Mouse (Mus musculus) liver, embryonic 16.5 days (tissue): ENCODE measurements at regions not wholly inside any gene's neighbourhood (a gene's known extent, or its start where the extent isn't known, plus 50 kb on each side); places are given as distances from the start of the nearest gene placed in this dataset.

Source experiments
- ATAC-seq: fragments of 200-750 bp; cut with Nextera tagmentation; 2 replicates; pipeline ENCODE4 v1.8.0; 2017; ENCODE audit warnings: low read depth, mild to moderate bottlenecking, moderate number of reproducible peaks, moderate library complexity
- H3K27ac ChIP-seq: fragments of 300-500 bp; sonication (generic); 2 replicates; pipeline ENCODE4 v1.5.1; 2014; ENCODE audit warnings: mild to moderate bottlenecking, low read length
- H3K27me3 ChIP-seq: fragments of 300-500 bp; sonication (generic); 2 replicates; pipeline ENCODE4 v1.6.1; 2014; ENCODE audit warnings: low read depth, low read length, mixed read lengths; ENCODE audit not compliant: control insufficient read depth, insufficient read depth
- H3K36me3 ChIP-seq: fragments of 300-500 bp; sonication (generic); 2 replicates; pipeline ENCODE4 v1.6.1; 2014; ENCODE audit warnings: mild to moderate bottlenecking; ENCODE audit not compliant: control insufficient read depth, insufficient read depth
- H3K4me1 ChIP-seq: fragments of 300-500 bp; sonication (generic); 2 replicates; pipeline ENCODE4 v1.6.1; 2014; ENCODE audit warnings: low read depth, low read length, mixed read lengths; ENCODE audit not compliant: control insufficient read depth
- H3K4me2 ChIP-seq: fragments of 300-500 bp; sonication (generic); 2 replicates; pipeline ENCODE4 v1.6.1; 2014; ENCODE audit warnings: low read depth, low read length, mixed read lengths
- H3K4me3 ChIP-seq: fragments of 300-500 bp; sonication (generic); 2 replicates; pipeline ENCODE4 v1.5.1; 2014; ENCODE audit warnings: low read depth, mild to moderate bottlenecking, low read length
- H3K9ac ChIP-seq: fragments of 300-500 bp; sonication (generic); 2 replicates; pipeline ENCODE4 v1.6.1; 2014; ENCODE audit warnings: low read depth, low read length
- H3K9me3 ChIP-seq: fragments of 300-500 bp; sonication (generic); replicated peaks from 2 replicates; pipeline ENCODE4 v1.6.1; 2016; ENCODE audit warnings: low read length; ENCODE audit not compliant: control insufficient read depth
- WGBS: fragments of 180-500 bp; shearing (Covaris S2); extraction: QIAGEN DNeasy Blood & Tissue Kit; methylation state at CpG from one replicate; pipeline ENCODE4 v1.1.7; 2014; ENCODE audit not compliant: insufficient replicate concordance; 5-methylcytosine and 5-hydroxymethylcytosine counted together

DNA sequence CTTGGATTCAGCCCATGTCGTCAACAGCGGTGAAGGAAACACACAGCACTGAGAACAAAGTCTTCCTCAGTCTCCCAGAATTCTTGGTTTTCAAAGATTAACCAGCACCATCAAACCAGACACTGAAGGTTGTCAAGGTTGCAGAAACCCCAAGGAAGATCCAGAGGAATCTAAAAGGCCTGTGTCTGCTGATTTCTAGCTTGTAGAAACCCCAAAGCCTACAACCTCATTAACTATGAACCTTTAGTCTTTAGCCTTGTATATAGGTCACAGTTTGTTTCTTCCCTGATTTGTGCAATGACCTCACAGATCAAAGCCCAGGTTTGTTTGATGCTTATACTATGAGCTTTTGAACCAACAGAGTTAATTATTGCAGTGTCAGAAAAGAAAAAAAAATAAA, 497.1 kb upstream of the Tnp1 start:
- H3K9ac ChIP-seq, result no peak overlapping the region
- WGBS, result 79% methylated on average over 2 of the region's 2 CpGs
- no peak overlapping the region for H3K4me2 ChIP-seq
- no peaks in the 10 kb centered on the region for H3K4me1 ChIP-seq
- no peak overlapping the region for H3K27ac ChIP-seq
- 0 out of 2 replicates have a peak, but pooled peaks cover 2% of the 10 kb centered on the region for H3K9me3 ChIP-seq
- no peak for ATAC-seq
- H3K36me3 ChIP-seq, result no peaks in the 10 kb centered on the region
- H3K4me3 ChIP-seq, result no peak overlapping the region
- H3K27me3 ChIP-seq, result no peaks in the 10 kb centered on the region

- Histone ChIP-seq H3K27ac (no peak overlapping the region), H3K27me3 (no peaks in the 10 kb centered on the region), H3K9ac (no peak overlapping the region), H3K4me1 (no peaks in the 10 kb centered on the region), H3K9me3 (no peaks in the 10 kb centered on the region), H3K36me3 (no peaks in the 10 kb centered on the region), H3K4me2 (no peak overlapping the region), H3K4me3 (no peak overlapping the region)
- 62% methylated on average over 10 of the region's 10 CpGs for WGBS
- no peak for ATAC-seq
Observed at GRCm38 (mm10) chr1:73507071-73507754, 491.5 kb upstream of the Tnp1 start.

- Histone ChIP-seq H3K9me3 (no peaks in the 10 kb centered on the region), H3K27ac (no peak overlapping the region)
- WGBS, result 65% methylated on average over 4 of the region's 4 CpGs
Observed at GRCm38 (mm10) chr1:73503611-73504010, 487.9 kb upstream of the Tnp1 start.

DNA sequence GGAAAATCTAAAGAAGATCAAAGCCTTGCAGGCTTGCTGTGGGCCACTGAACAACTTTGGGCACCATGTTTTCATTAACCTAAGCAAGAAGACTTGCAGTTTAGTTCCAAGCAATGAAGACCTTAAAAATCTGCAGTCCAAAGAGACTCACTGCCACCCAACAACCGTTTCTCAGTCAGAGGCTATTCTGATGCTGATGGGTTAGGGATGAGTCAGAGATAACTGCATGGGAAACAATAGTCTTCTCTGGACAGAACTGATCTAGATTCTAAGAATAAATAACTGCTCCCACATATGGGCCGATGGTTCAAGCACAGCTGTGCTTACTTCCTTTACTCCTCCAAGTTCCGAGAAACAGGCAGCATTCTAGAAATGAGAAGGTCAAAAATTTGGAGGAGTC, 485.0 kb upstream of the Tnp1 start:
- H3K4me2 ChIP-seq, result no peak overlapping the region
- no peaks in the 10 kb centered on the region for H3K9me3 ChIP-seq
- no peak overlapping the region for H3K4me3 ChIP-seq
- WGBS, result 55% methylated on average over 3 of the region's 3 CpGs
- no peaks in the 10 kb centered on the region for H3K36me3 ChIP-seq
- H3K27me3 ChIP-seq, result no peaks in the 10 kb centered on the region
- H3K27ac ChIP-seq, result no peak overlapping the region
- no peak for ATAC-seq
- no peak overlapping the region for H3K9ac ChIP-seq
- H3K4me1 ChIP-seq, result no peaks in the 10 kb centered on the region

More at GRCm38 (mm10) chr1:73503611-73504010, 487.9 kb upstream of the Tnp1 start:
- ATAC-seq, result no peak
- H3K4me1 ChIP-seq, result no peaks in the 10 kb centered on the region
- no peaks in the 10 kb centered on the region for H3K27me3 ChIP-seq
- no peak overlapping the region for H3K4me3 ChIP-seq
- H3K9ac ChIP-seq, result no peak overlapping the region
- H3K36me3 ChIP-seq, result no peaks in the 10 kb centered on the region
- no peak overlapping the region for H3K4me2 ChIP-seq

DNA sequence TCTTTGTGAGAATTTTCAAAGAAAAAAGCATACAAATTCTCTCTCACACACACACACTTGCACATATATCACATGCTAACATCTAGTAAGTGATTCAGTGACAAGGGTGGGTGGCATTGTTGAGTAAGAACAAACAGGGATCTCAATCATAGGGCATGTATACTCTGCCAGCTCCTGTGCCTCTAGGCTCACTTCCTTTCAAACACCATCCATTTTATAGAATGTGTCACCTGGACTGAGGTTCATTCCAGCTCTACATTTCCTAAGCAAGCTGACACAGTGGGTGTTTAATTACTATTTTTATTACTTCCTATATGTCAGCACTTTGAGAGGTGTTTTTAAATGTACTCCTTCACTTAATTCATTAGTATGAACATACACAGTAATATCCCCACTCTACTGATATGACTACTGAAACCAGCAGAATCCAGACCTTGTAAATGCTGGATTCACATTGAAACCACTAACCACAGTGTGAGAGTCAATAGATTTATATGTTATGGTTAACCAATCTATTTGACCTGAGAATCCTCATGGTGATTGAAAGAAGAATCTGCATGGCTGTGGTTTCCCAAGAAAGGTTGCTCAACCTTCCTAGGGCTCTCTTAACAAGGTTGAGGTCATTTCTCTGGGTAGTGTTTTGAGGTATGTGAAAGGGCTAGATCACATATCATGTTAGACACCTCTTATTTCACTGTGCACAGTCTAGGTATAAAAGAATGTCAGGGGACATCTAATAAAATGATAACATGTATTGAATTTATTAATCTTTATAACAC, 480.5 kb upstream of the Tnp1 start:
- Histone ChIP-seq H3K4me2 (no peak overlapping the region), H3K36me3 (no peaks in the 10 kb centered on the region), H3K27me3 (no peaks in the 10 kb centered on the region), H3K4me1 (no peaks in the 10 kb centered on the region), H3K4me3 (no peak overlapping the region), H3K9ac (no peak overlapping the region), H3K9me3 (no peaks in the 10 kb centered on the region), H3K27ac (no peak overlapping the region)
- no peak for ATAC-seq

DNA sequence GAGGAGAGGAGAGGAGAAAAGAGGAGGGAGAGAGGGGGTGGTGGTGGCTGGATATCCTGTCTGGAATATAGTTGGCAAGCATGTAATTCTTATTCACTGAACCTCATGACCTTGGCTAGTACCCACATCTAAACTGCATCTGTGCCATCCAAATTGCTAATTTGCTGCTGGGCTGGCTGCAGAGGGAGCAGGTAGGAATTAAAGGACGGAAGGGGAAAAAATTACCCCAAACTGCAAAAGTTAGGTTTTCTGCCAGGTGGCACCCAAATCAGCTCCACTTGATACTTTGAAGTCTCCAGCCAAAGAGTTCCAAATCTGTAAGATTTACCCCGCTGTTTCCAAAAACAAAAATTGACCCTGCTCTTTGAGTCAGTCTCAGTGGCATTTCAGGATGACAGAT, 466.2 kb upstream of the Tnp1 start:
- Histone ChIP-seq H3K27me3 (no peaks in the 10 kb centered on the region), H3K4me2 (no peak overlapping the region), H3K4me3 (no peak overlapping the region), H3K9me3 (no peaks in the 10 kb centered on the region), H3K36me3 (no peaks in the 10 kb centered on the region), H3K4me1 (no peaks in the 10 kb centered on the region), H3K27ac (no peak overlapping the region), H3K9ac (no peak overlapping the region)
- ATAC-seq, result no peak
- 68% methylated on average over 2 of the region's 2 CpGs for WGBS

GRCm38 (mm10) chr1:73479349-73479920, 463.7 kb upstream of the Tnp1 start:
- no peak for ATAC-seq
- WGBS, result 45% methylated on average over 4 of the region's 4 CpGs

GRCm38 (mm10) chr1:73460598-73460997, 444.9 kb upstream of the Tnp1 start:
- H3K27me3 ChIP-seq, result no peaks in the 10 kb centered on the region
- H3K9me3 ChIP-seq, result no peaks in the 10 kb centered on the region
- 62% methylated on average over 3 of the region's 3 CpGs for WGBS

More at GRCm38 (mm10) chr1:73479349-73479920, 463.7 kb upstream of the Tnp1 start:
- Histone ChIP-seq H3K9me3 (no peaks in the 10 kb centered on the region), H3K9ac (no peak overlapping the region), H3K4me1 (no peaks in the 10 kb centered on the region), H3K4me2 (no peak overlapping the region), H3K4me3 (no peak overlapping the region), H3K36me3 (no peaks in the 10 kb centered on the region), H3K27ac (no peak overlapping the region), H3K27me3 (no peaks in the 10 kb centered on the region)

More at GRCm38 (mm10) chr1:73460598-73460997, 444.9 kb upstream of the Tnp1 start:
- Histone ChIP-seq H3K4me2 (no peak overlapping the region), H3K4me3 (no peak overlapping the region), H3K9ac (no peak overlapping the region), H3K36me3 (no peaks in the 10 kb centered on the region), H3K4me1 (no peaks in the 10 kb centered on the region), H3K27ac (no peak overlapping the region)
- no peak for ATAC-seq
